17 mouse cellular contexts compared by ENCODE assay signal in genomic region chr9:59515069-59515468, GRCm38 (mm10). TPM values are rescaled to one million over a fixed set of nuclear protein-coding genes. Genes with fewer than 3 reads are reported as not detected.
"Had no signal": no experiment of that assay in that cellular context is flagged by ENCODE, and none has a peak within 500 bp of the region (broad histone marks: within the 10 kb centered on the region; RNA-seq: fewer than 3 reads in every experiment).

No protein-coding gene starts in this region.

- DNase-seq: kidney, postnatal 25 days; lung, adult 2 months; lung, postnatal 36 days; retina, postnatal 1 day; right cerebral cortex, postnatal 4 days; spleen, adult 18-20 months; thymus, adult 2 months; thymus, postnatal 25 days had no signal

- H3K36me3 ChIP-seq: limb, embryonic 10.5 days; liver, embryonic 15.5 days; midbrain, embryonic 13.5 days; neural tube, embryonic 15.5 days had no signal

- H3K27me3 ChIP-seq: midbrain, embryonic 13.5 days; neural tube, embryonic 15.5 days had no signal

- H3K4me3 ChIP-seq: left cerebral cortex, adult 2 months; limb, embryonic 10.5 days; liver, embryonic 15.5 days; midbrain, embryonic 13.5 days; neural tube, embryonic 15.5 days had no signal

- ATAC-seq: lung, postnatal 0 days; midbrain, embryonic 13.5 days had no signal

- H3K27ac ChIP-seq: left cerebral cortex, adult 2 months; limb, embryonic 10.5 days; liver, embryonic 15.5 days; midbrain, embryonic 13.5 days; neural tube, embryonic 15.5 days had no signal

- H3K4me1 ChIP-seq: liver, embryonic 15.5 days; midbrain, embryonic 13.5 days; neural tube, embryonic 15.5 days had no signal

- H3K4me2 ChIP-seq: liver, embryonic 11.5 days; liver, embryonic 15.5 days; midbrain, embryonic 13.5 days; neural tube, embryonic 15.5 days had no signal

- H3K9ac ChIP-seq: liver, embryonic 15.5 days; midbrain, embryonic 13.5 days; neural tube, embryonic 15.5 days had no signal

- H3K9me3 ChIP-seq: limb, embryonic 10.5 days; liver, embryonic 15.5 days; midbrain, embryonic 13.5 days; neural tube, embryonic 15.5 days had no signal

RNA-seq across cellular contexts. Expression of gene Tmem202, which starts 24.6 kb away (rescaled TPM):
- total RNA-seq: megakaryocyte progenitor cell, adult 5-6 weeks had no signal
- polyA plus RNA-seq: limb, embryonic 10.5 days; neural tube, embryonic 11.5 days had no signal
